Mouse (Mus musculus): Measurements from ENCODE around the gene Olfr224.
"Not testable (repeated sequence)": the region's sequence is repeated elsewhere in the genome, so short reads cannot be mapped to it uniquely, and the experiment has no call there.

Olfr224 gene

DNA sequence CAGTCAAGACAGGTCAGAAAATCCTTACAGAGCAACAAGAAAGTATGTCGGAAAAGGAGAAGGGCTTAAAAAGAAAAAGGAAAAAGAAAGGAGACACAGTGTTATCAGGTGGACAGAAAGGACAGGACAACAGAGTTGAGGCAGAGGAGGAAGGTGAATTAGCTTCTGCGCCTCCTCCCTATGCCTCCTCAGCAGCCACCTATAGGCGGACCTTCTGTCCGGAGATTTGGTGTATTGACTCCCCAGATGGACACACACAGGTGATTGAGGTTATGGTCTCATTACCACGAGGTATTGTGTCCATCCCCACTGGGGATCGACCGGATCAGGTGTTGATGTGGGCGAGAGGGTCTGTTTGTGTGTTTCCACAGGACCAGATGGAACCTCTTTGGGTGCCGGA, 50.6 kb downstream of the Olfr224 start:
- in situ Hi-C loops (cut with MboI; ENCODE audit: unreplicated experiment in 2 of 2): not testable (repeated sequence)

GRCm38 (mm10) chr11:58518916-58519315, 51.4 kb downstream of the Olfr224 start:
- in situ Hi-C loops (cut with MboI; ENCODE audit: unreplicated experiment in 2 of 2): not testable (repeated sequence)

Measured in v-Abl transformed pro-B cells (cell line).